Mouse (Mus musculus): ENCODE measurements around the gene Nmral1.
"Not testable (repeated sequence)": the region's sequence is repeated elsewhere in the genome, so short reads cannot be mapped to it uniquely, and the experiment has no call there.

The Nmral1 gene

GRCm38 (mm10) chr16:4713861-4714710 is 5.1 kb downstream of the Nmral1 start:
- no peak for DNase-seq

- DNase-seq = no peak
Measured at GRCm38 (mm10) chr16:4711173-4711572, 8.0 kb downstream of the Nmral1 start.

GRCm38 (mm10) chr16:4705541-4705940 is 13.6 kb downstream of the Nmral1 start:
- no peak for DNase-seq

- no peak for DNase-seq
Measured at GRCm38 (mm10) chr16:4702646-4703045, 16.5 kb downstream of the Nmral1 start.

GRCm38 (mm10) chr16:4701211-4701610 is 17.9 kb downstream of the Nmral1 start:
- peak; percentile 36 to 59 for DNase-seq

GRCm38 (mm10) chr16:4689371-4689770 is 29.8 kb downstream of the Nmral1 start:
- not testable (repeated sequence) for DNase-seq

- no peak for DNase-seq
Measured at GRCm38 (mm10) chr16:4684457-4684791, 34.7 kb downstream of the Nmral1 start.

GRCm38 (mm10) chr16:4683581-4684456 is 35.3 kb downstream of the Nmral1 start:
- peak; percentile 97 for DNase-seq

- no peak for DNase-seq
Measured at GRCm38 (mm10) chr16:4683193-4683580, 36.0 kb downstream of the Nmral1 start.

- no peak for DNase-seq
Measured at GRCm38 (mm10) chr16:4682628-4683179, 36.5 kb downstream of the Nmral1 start.

- DNase-seq = peak in 1 of 2 experiments; percentile 10
Measured at GRCm38 (mm10) chr16:4680922-4681455, 38.2 kb downstream of the Nmral1 start.

- peak; percentile 94 to 98 for DNase-seq
Measured at GRCm38 (mm10) chr16:4679121-4680018, 39.8 kb downstream of the Nmral1 start, which contains the start of gene Coro7. Gene Coro7, minus strand, starts transcription at chr16:4679777.

GRCm38 (mm10) chr16:4678080-4678479 is 41.1 kb downstream of the Nmral1 start:
- peak in 1 of 2 experiments; percentile 23 for DNase-seq

- DNase-seq = no peak
Measured at GRCm38 (mm10) chr16:4676836-4677235, 42.3 kb downstream of the Nmral1 start.

GRCm38 (mm10) chr16:4674091-4674490 is 45.1 kb downstream of the Nmral1 start:
- peak in 1 of 2 experiments; percentile 23 for DNase-seq

- peak; percentile 31 to 64 for DNase-seq
Measured at GRCm38 (mm10) chr16:4670317-4670716, 48.8 kb downstream of the Nmral1 start.

GRCm38 (mm10) chr16:4667190-4667808 is 51.9 kb downstream of the Nmral1 start:
- DNase-seq = peak; percentile 88 to 97

GRCm38 (mm10) chr16:4665726-4666125 is 53.4 kb downstream of the Nmral1 start:
- DNase-seq = no peak

GRCm38 (mm10) chr16:4663806-4664205 is 55.4 kb downstream of the Nmral1 start:
- no peak for DNase-seq

- no peak for DNase-seq
Measured at GRCm38 (mm10) chr16:4661605-4662004, 57.6 kb downstream of the Nmral1 start.
